Mouse (Mus musculus) MEL (cell line): ENCODE measurements around the gene Mrpl10. TPM values are rescaled to one million over a fixed set of nuclear protein-coding genes. Genes with fewer than 3 reads are reported as not detected.
A peak's percentile ranks its signal among the peaks of the same experiment; 100 is the strongest.

Source experiments
- DNase-seq: peaks from one replicate; pipeline ENCODE4 v3.0.0; 2011; ENCODE audit warnings: low read depth, low spot score
- H3K27ac ChIP-seq: 2 replicates; pipeline ENCODE4 v1.5.1; 2012; ENCODE audit warnings: low read depth, mild to moderate bottlenecking, control low read depth, low read length, moderate library complexity; ENCODE audit not compliant: control insufficient read depth
- H3K27me3 ChIP-seq, 2 experiments: fragments of 150-350 bp in 1 of 2; sonication (generic) in 1 of 2; 2 replicates each; pipeline ENCODE4 v1.6.1; 2012; ENCODE audit warnings: low read length in 2 of 2, mild to moderate bottlenecking in 2 of 2, improper control_type of control experiment in 1 of 2, moderate library complexity in 1 of 2; ENCODE audit not compliant: insufficient read depth in 2 of 2, control insufficient read depth in 1 of 2
- H3K36me3 ChIP-seq, 2 experiments: 2 replicates each; pipeline ENCODE4 v1.6.1; 2012 to 2014; ENCODE audit warnings: low read length in 2 of 2, improper control_type of control experiment in 1 of 2, inconsistent platforms in 1 of 2, mild to moderate bottlenecking in 1 of 2; ENCODE audit not compliant: insufficient read depth in 2 of 2, control insufficient read depth in 1 of 2
- H3K4me1 ChIP-seq, 2 experiments: fragments of 150-350 bp in 1 of 2; sonication (generic) in 1 of 2; 2 replicates each; pipeline ENCODE4 v1.6.1; 2012; ENCODE audit warnings: low read length in 2 of 2, improper control_type of control experiment in 1 of 2, mild to moderate bottlenecking in 1 of 2; ENCODE audit not compliant: insufficient read depth in 2 of 2, control insufficient read depth in 1 of 2
- H3K4me3 ChIP-seq, 2 experiments: fragments of 150-350 bp in 1 of 2; sonication (generic) in 1 of 2; 2 replicates each; pipeline ENCODE4 v1.5.1; 2012; ENCODE audit warnings: low read depth in 2 of 2, low read length in 2 of 2, mild to moderate bottlenecking in 2 of 2, moderate library complexity in 2 of 2, control low read depth in 1 of 2, improper control_type of control experiment in 1 of 2; ENCODE audit not compliant: control insufficient read depth in 1 of 2, insufficient read depth in 1 of 2
- H3K79me2 ChIP-seq: 2 replicates; pipeline ENCODE4 v1.6.1; 2012; ENCODE audit warnings: mild to moderate bottlenecking, low read length, moderate library complexity; ENCODE audit not compliant: control insufficient read depth, poor library complexity, insufficient read depth
- H3K9ac ChIP-seq: 2 replicates; pipeline ENCODE4 v1.6.1; 2012; ENCODE audit warnings: low read depth, mild to moderate bottlenecking, control low read depth, low read length, moderate library complexity; ENCODE audit not compliant: control insufficient read depth, poor library complexity, severe bottlenecking
- H3K9me3 ChIP-seq: fragments of 150-350 bp; sonication (generic); replicated peaks from 2 replicates; pipeline ENCODE4 v1.6.1; 2012; ENCODE audit warnings: mild to moderate bottlenecking, low read length, improper control_type of control experiment, moderate library complexity; ENCODE audit not compliant: insufficient read depth
- BHLHE40 ChIP-seq: IDR thresholded peaks from 2 replicates; pipeline ENCODE4 v1.6.1; 2012; ENCODE audit warnings: low read depth, mild to moderate bottlenecking, inconsistent platforms, low read length, improper control_type of control experiment, borderline replicate concordance
- CHD1 ChIP-seq: IDR thresholded peaks from 2 replicates; pipeline ENCODE4 v1.6.1; 2012; ENCODE audit warnings: low read depth, mild to moderate bottlenecking, inconsistent platforms, low read length, improper control_type of control experiment
- CHD2 ChIP-seq: IDR thresholded peaks from 2 replicates; pipeline ENCODE4 v1.6.1; 2011; ENCODE audit warnings: low read length, improper control_type of control experiment
- CTCF ChIP-seq, 3 experiments: IDR thresholded peaks in 2 of 3; conservative IDR thresholded peaks in 1 of 3; 2 replicates each; pipeline ENCODE4 v1.5.1; 2011 to 2012; ENCODE audit warnings: low read length in 3 of 3, low read depth in 2 of 3, mild to moderate bottlenecking in 2 of 3, improper control_type of control experiment in 1 of 3, inconsistent platforms in 1 of 3, mixed read lengths in 1 of 3, moderate library complexity in 1 of 3; ENCODE audit not compliant: control insufficient read depth in 1 of 3, insufficient read depth in 1 of 3, poor library complexity in 1 of 3, severe bottlenecking in 1 of 3
- E2F4 ChIP-seq: IDR thresholded peaks from 2 replicates; pipeline ENCODE4 v1.6.1; 2011; ENCODE audit warnings: low read depth, low read length, improper control_type of control experiment, borderline replicate concordance
- ETS1 ChIP-seq: IDR thresholded peaks from 2 replicates; pipeline ENCODE4 v1.6.1; 2012; ENCODE audit warnings: low read depth, mild to moderate bottlenecking, inconsistent platforms, low read length, improper control_type of control experiment, moderate library complexity
- GATA1 ChIP-seq: IDR thresholded peaks from 2 replicates; pipeline ENCODE4 v1.6.1; 2011; ENCODE audit warnings: low read depth, low read length, improper control_type of control experiment
- HCFC1 ChIP-seq: IDR thresholded peaks from 2 replicates; pipeline ENCODE4 v1.6.1; 2012; ENCODE audit warnings: low read depth, mild to moderate bottlenecking, inconsistent platforms, low read length, improper control_type of control experiment, moderate library complexity
- JUND ChIP-seq: IDR thresholded peaks from 2 replicates; pipeline ENCODE4 v1.6.1; 2011; ENCODE audit warnings: low read depth, mild to moderate bottlenecking, improper control_type of control experiment, low read length
- KAT2A ChIP-seq: conservative IDR thresholded peaks from 2 replicates; pipeline ENCODE4 v1.6.1; 2012; ENCODE audit warnings: low read depth, low read length, improper control_type of control experiment, inconsistent platforms
- MAFK ChIP-seq: IDR thresholded peaks from 2 replicates; pipeline ENCODE4 v1.6.1; 2011; ENCODE audit warnings: low read depth, mild to moderate bottlenecking, low read length, improper control_type of control experiment, borderline replicate concordance
- MAX ChIP-seq: IDR thresholded peaks from 2 replicates; pipeline ENCODE4 v1.6.1; 2011; ENCODE audit warnings: low read length, improper control_type of control experiment
- MAZ ChIP-seq: IDR thresholded peaks from 2 replicates; pipeline ENCODE4 v1.6.1; 2012; ENCODE audit warnings: low read depth, mild to moderate bottlenecking, inconsistent platforms, low read length, improper control_type of control experiment
- MEF2A ChIP-seq: IDR thresholded peaks from 2 replicates; pipeline ENCODE4 v1.6.1; 2014; ENCODE audit warnings: low read depth, mild to moderate bottlenecking, inconsistent platforms, low read length, improper control_type of control experiment; ENCODE audit not compliant: poor library complexity, insufficient replicate concordance, severe bottlenecking; ENCODE audit errors: extremely low read depth
- MXI1 ChIP-seq: IDR thresholded peaks from 2 replicates; pipeline ENCODE4 v1.6.1; 2011; ENCODE audit warnings: mild to moderate bottlenecking, low read depth, low read length, improper control_type of control experiment
- MYB ChIP-seq: IDR thresholded peaks from 2 replicates; pipeline ENCODE4 v1.6.1; 2011; ENCODE audit warnings: mild to moderate bottlenecking, low read depth, low read length, improper control_type of control experiment
- MYC ChIP-seq: IDR thresholded peaks from 2 replicates; pipeline ENCODE4 v1.6.1; 2011; ENCODE audit warnings: low read depth, mild to moderate bottlenecking, low read length, improper control_type of control experiment, moderate library complexity
- NELFE ChIP-seq: IDR thresholded peaks from 2 replicates; pipeline ENCODE4 v1.6.1; 2011; ENCODE audit warnings: low read depth, low read length, improper control_type of control experiment
- NRF1 ChIP-seq: IDR thresholded peaks from 2 replicates; pipeline ENCODE4 v1.6.1; 2014; ENCODE audit warnings: low read depth, mild to moderate bottlenecking, inconsistent platforms, low read length, improper control_type of control experiment, moderate library complexity; ENCODE audit not compliant: poor library complexity, insufficient read depth, severe bottlenecking
- POLR2AphosphoS2 ChIP-seq: IDR thresholded peaks from 2 replicates; pipeline ENCODE4 v1.6.1; 2011; ENCODE audit warnings: low read length, improper control_type of control experiment
- POLR2AphosphoS5 ChIP-seq: IDR thresholded peaks from 2 replicates; pipeline ENCODE4 v1.6.1; 2012; ENCODE audit warnings: low read depth, borderline replicate concordance, mild to moderate bottlenecking, inconsistent platforms, low read length, moderate library complexity, mixed read lengths
- RAD21 ChIP-seq: IDR thresholded peaks from 2 replicates; pipeline ENCODE4 v1.6.1; 2011; ENCODE audit warnings: mild to moderate bottlenecking, low read depth, low read length, improper control_type of control experiment
- SMC3 ChIP-seq: IDR thresholded peaks from 2 replicates; pipeline ENCODE4 v1.6.1; 2011; ENCODE audit warnings: low read depth, low read length, improper control_type of control experiment
- UBTF ChIP-seq: IDR thresholded peaks from 2 replicates; pipeline ENCODE4 v1.6.1; 2012; ENCODE audit warnings: low read depth, mild to moderate bottlenecking, inconsistent platforms, low read length, improper control_type of control experiment, moderate library complexity, borderline replicate concordance; ENCODE audit not compliant: insufficient read depth
- USF1 ChIP-seq: IDR thresholded peaks from 2 replicates; pipeline ENCODE4 v1.6.1; 2014; ENCODE audit warnings: low read depth, mild to moderate bottlenecking, inconsistent platforms, low read length, improper control_type of control experiment, moderate library complexity
- USF2 ChIP-seq, 2 experiments: IDR thresholded peaks; 2 replicates each; pipeline ENCODE4 v1.6.1; 2011 to 2012; ENCODE audit warnings: improper control_type of control experiment in 2 of 2, low read length in 2 of 2, borderline replicate concordance in 1 of 2, inconsistent platforms in 1 of 2, low read depth in 1 of 2, mild to moderate bottlenecking in 1 of 2; ENCODE audit not compliant: insufficient read depth in 1 of 2
- ZC3H11A ChIP-seq: IDR thresholded peaks from 2 replicates; pipeline ENCODE4 v1.6.1; 2012; ENCODE audit warnings: low read depth, mild to moderate bottlenecking, inconsistent platforms, low read length, improper control_type of control experiment
- ZKSCAN1 ChIP-seq: IDR thresholded peaks from 2 replicates; pipeline ENCODE4 v1.6.1; 2012; ENCODE audit warnings: low read depth, mild to moderate bottlenecking, inconsistent platforms, low read length, improper control_type of control experiment, moderate library complexity
- ZMIZ1 ChIP-seq: IDR thresholded peaks from 2 replicates; pipeline ENCODE4 v1.6.1; 2012; ENCODE audit warnings: low read depth, mild to moderate bottlenecking, inconsistent platforms, low read length, improper control_type of control experiment, moderate library complexity
- polyA plus RNA-seq, 2 experiments: library from polyadenylated mRNA; stranded (reverse) in 1 of 2; unstranded in 1 of 2; fragments of >175 nt in 1 of 2; fragments of >200 nt in 1 of 2; gene quantifications; 2 replicates each; pipeline versions ENCODE4 v1.2.1 to v1.2.4; 2012; ENCODE audit warnings: low replicate concordance in 2 of 2, low read depth in 1 of 2; ENCODE audit not compliant: insufficient read length in 2 of 2, insufficient read depth in 1 of 2, missing spikeins in 1 of 2
- total RNA-seq: library from RNA; depleted of rRNA; stranded (reverse); fragments of 300-350 nt; gene quantifications from 2 replicates; pipeline ENCODE4 v1.2.3, GENCODE M21; 2012

Gene Mrpl10
- total and polyA plus RNA-seq, 3 experiments: 79.3 to 106 TPM; not detected in 1

- DNase-seq: no peak
- Histone ChIP-seq H3K9me3 (no peaks in the 10 kb centered on the region), H3K4me1 (peaks cover 0 to 9% of the 10 kb centered on the region in 2 experiments; a peak in 2 of 4 replicates), H3K79me2 (no peaks in the 10 kb centered on the region), H3K9ac (no peak overlapping the region), H3K36me3 (no peaks in the 10 kb centered on the region; a peak in 1 of 4 replicates), H3K4me3 (no peak overlapping the region), H3K27ac (no peak overlapping the region), H3K27me3 (no peaks in the 10 kb centered on the region; a peak in 1 of 4 replicates)
- TF ChIP-seq POLR2AphosphoS2 (no peak), JUND (no peak), SMC3 (no peak), NRF1 (no peak), CTCF (IDR thresholded peaks at IDR 0.05 in 2 of 3, conservative IDR thresholded peaks at IDR 0.05 in 1 of 3; ENCODE audit: control insufficient read depth in 1 of 3, insufficient read depth in 1 of 3, low read depth in 2 of 3, low read length in 3 of 3, poor library complexity in 1 of 3, severe bottlenecking in 1 of 3) (no peak), UBTF (no peak), RAD21 (no peak), CHD2 (no peak), USF1 (no peak), MAZ (no peak), HCFC1 (no peak), GATA1 (no peak), BHLHE40 (no peak), MEF2A (no peak), MYB (no peak), USF2 (IDR thresholded peaks at IDR 0.05; ENCODE audit: borderline replicate concordance in 1 of 2, insufficient read depth in 1 of 2, low read depth in 1 of 2, low read length in 2 of 2) (no peak), KAT2A (no peak)
Measured at GRCm38 (mm10) chr11:97080291-97080690, 38.9 kb downstream of the Mrpl10 start.

- peak; percentile 83 for DNase-seq
- H3K27ac ChIP-seq: no peak overlapping the region
- TF ChIP-seq CHD1 (no peak), MAX (no peak), ZMIZ1 (no peak), POLR2AphosphoS5 (no peak), ETS1 (no peak), NELFE (no peak), JUND (no peak), MAFK (no peak), MYC (no peak), E2F4 (no peak), UBTF (no peak), GATA1 (peak; percentile 41), SMC3 (peak; percentile 84), MXI1 (no peak), POLR2AphosphoS2 (no peak), KAT2A (no peak), ZC3H11A (peak; percentile 43), BHLHE40 (no peak), ZKSCAN1 (no peak), HCFC1 (no peak), MEF2A (no peak), MYB (no peak)
Measured at GRCm38 (mm10) chr11:97082977-97083376, 41.6 kb downstream of the Mrpl10 start.

More at GRCm38 (mm10) chr11:97082977-97083376, 41.6 kb downstream of the Mrpl10 start:
- H3K9me3 ChIP-seq: no peaks in the 10 kb centered on the region
- 0 out of 2 replicates have a peak overlapping the region, but pooled peaks have one; percentile 1 for H3K9ac ChIP-seq
- H3K36me3 ChIP-seq: no peaks in the 10 kb centered on the region; a peak in 1 of 4 replicates
- H3K79me2 ChIP-seq: no peaks in the 10 kb centered on the region
- H3K4me3 ChIP-seq: peak overlapping the region in 1 of 2 experiments; percentile 12; a peak in 1 of 4 replicates
- no peaks in the 10 kb centered on the region; a peak in 2 of 4 replicates for H3K27me3 ChIP-seq
- peaks cover 0 to 9% of the 10 kb centered on the region in 2 experiments; a peak in 2 of 4 replicates for H3K4me1 ChIP-seq
